Mouse (Mus musculus): ENCODE results near the gene Necap1. TPM values are rescaled to one million over a fixed set of nuclear protein-coding genes. Genes with fewer than 3 reads are reported as not detected.

Necap1 gene
- polyA plus RNA-seq, 1 experiment from 2014 or later, result 128 TPM

DNA sequence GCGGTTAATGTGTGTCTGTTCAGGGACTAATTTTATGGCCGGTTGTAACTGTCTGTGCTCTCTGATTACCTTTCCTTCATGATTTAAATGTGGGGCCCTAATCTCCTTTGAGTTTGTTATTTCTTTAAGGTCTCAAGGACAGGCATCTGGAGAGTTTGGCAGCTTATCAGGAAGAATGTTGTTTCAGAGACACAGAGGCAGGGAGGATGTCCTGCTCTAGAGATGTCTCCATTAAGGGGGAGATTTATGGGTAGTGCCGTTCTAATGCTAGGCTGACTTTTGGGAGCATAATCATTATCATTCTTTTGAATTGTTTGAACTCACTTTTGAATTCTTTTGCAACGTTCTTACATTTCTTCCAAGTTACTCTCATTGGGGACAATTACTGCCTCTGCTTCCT lies 45.6 kb downstream of the Necap1 start:
- Histone ChIP-seq H3K4me2 (no peak overlapping the region), H3K36me3 (no peaks in the 10 kb centered on the region), H3K9me3 (no peaks in the 10 kb centered on the region), H3K27me3 (no peaks in the 10 kb centered on the region), H3K4me3 (no peak overlapping the region), H3K4me1 (replicated peaks) (no peaks in the 10 kb centered on the region), H3K27ac (replicated peaks) (no peak overlapping the region), H3K9ac (no peak overlapping the region)
- no peak for ATAC-seq (ENCODE audit: low read depth)
- 32% methylated on average over 4 of the region's 4 CpGs for whole genome bisulfite sequencing

- no peak for ATAC-seq (ENCODE audit: low read depth)
- Histone ChIP-seq H3K4me3 (no peak within 1 kb of the TSS), H3K9me3 (no peaks in the 10 kb centered on the region), H3K4me2 (no peak within 1 kb of the TSS), H3K27ac (replicated peaks) (no peak within 1 kb of the TSS), H3K27me3 (no peaks in the 10 kb centered on the region), H3K36me3 (no peaks in the 10 kb centered on the region), H3K9ac (no peak within 1 kb of the TSS), H3K4me1 (replicated peaks) (no peaks in the 10 kb centered on the region)
- 65% methylated on average over 4 of the region's 4 CpGs for WGBS
These were observed 47.2 kb downstream of the Necap1 start, which contains the start of gene Clec4a1 for GRCm38 (mm10) chr6:122921451-122921850. Gene Clec4a1, plus strand, starts transcription at chr6:122921848.

DNA sequence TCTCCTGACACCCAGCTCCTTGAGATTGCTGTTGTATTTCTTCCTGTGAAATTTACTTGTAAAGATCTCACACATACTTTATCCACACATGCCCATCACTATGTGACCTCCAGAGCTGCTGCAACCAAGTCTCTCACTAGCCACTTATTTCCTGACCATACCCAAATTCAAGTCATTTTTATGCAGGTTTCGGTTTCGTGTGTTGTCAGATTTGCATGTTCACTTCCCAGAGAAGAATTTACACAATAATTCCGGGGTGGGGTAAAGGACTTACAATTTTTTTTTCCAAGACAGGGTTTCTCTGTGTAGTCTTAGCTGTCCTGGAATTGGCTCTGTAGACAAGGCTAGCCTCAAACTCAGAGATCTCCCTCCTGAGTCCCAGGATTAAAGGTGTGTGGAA lies 60.6 kb downstream of the Necap1 start:
- H3K27ac ChIP-seq (replicated peaks), result no peak overlapping the region
- 88% methylated on average over 3 of the region's 3 CpGs for WGBS
- ATAC-seq (ENCODE audit: low read depth), result no peak
- no peaks in the 10 kb centered on the region for H3K36me3 ChIP-seq
- H3K9ac ChIP-seq, result no peak overlapping the region
- no peaks in the 10 kb centered on the region for H3K27me3 ChIP-seq
- no peak overlapping the region for H3K4me3 ChIP-seq
- no peaks in the 10 kb centered on the region for H3K4me1 ChIP-seq (replicated peaks)
- H3K4me2 ChIP-seq, result no peak overlapping the region
- H3K9me3 ChIP-seq, result no peaks in the 10 kb centered on the region

Small RNA genes lying within 50 kb of the gene (microRNA-seq; reads per million reads assigned to microRNA genes)
- gene Mir7231, result not detected

Other genes with a start within 250 kb of the Necap1 start
- not detected in 2 replicates for gene Dppa3, start 248.1 kb upstream of the Necap1 start, polyA plus RNA-seq (2015; fragmentation: Nextera tagmentation; extraction: Ambion mirVana)
- 0.15 TPM in 2 replicates for gene Nanog, start 167.0 kb upstream of the Necap1 start, polyA plus RNA-seq (2015; fragmentation: Nextera tagmentation; extraction: Ambion mirVana)
- gene Slc2a3, start 72.8 kb upstream of the Necap1 start, polyA plus RNA-seq (2015; fragmentation: Nextera tagmentation; extraction: Ambion mirVana), result 22.5 and 27.5 TPM in 2 replicates
- 6.3 and 7.3 TPM in 2 replicates for gene Foxj2, start 54.6 kb upstream of the Necap1 start, polyA plus RNA-seq (2015; fragmentation: Nextera tagmentation; extraction: Ambion mirVana)
- gene C3ar1, start 18.3 kb upstream of the Necap1 start, polyA plus RNA-seq (2015; fragmentation: Nextera tagmentation; extraction: Ambion mirVana), result 2.6 and 2.7 TPM in 2 replicates
- gene Clec4a1, start 47.4 kb downstream of the Necap1 start, polyA plus RNA-seq (2015; fragmentation: Nextera tagmentation; extraction: Ambion mirVana), result 0.69 and 0.85 TPM in 2 replicates
- 0.88 and 2.7 TPM in 2 replicates for gene Clec4a3, start 78.0 kb downstream of the Necap1 start, polyA plus RNA-seq (2015; fragmentation: Nextera tagmentation; extraction: Ambion mirVana)
- gene Clec4a4, start 115.9 kb downstream of the Necap1 start, polyA plus RNA-seq (2015; fragmentation: Nextera tagmentation; extraction: Ambion mirVana), result not detected in 2 replicates
- not detected in 2 replicates for gene Clec4b1, start 175.5 kb downstream of the Necap1 start, polyA plus RNA-seq (2015; fragmentation: Nextera tagmentation; extraction: Ambion mirVana)
- gene Clec4a2, start 232.0 kb downstream of the Necap1 start, polyA plus RNA-seq (2015; fragmentation: Nextera tagmentation; extraction: Ambion mirVana), result 0.74 and 1.4 TPM in 2 replicates